Mouse (Mus musculus): ENCODE measurements around the gene Oit1. TPM values are rescaled to one million over a fixed set of nuclear protein-coding genes. Genes with fewer than 3 reads are reported as not detected.

Oit1 gene
- total and polyA plus RNA-seq, 3 experiments, result 1.8 TPM; not detected in 2

DNA sequence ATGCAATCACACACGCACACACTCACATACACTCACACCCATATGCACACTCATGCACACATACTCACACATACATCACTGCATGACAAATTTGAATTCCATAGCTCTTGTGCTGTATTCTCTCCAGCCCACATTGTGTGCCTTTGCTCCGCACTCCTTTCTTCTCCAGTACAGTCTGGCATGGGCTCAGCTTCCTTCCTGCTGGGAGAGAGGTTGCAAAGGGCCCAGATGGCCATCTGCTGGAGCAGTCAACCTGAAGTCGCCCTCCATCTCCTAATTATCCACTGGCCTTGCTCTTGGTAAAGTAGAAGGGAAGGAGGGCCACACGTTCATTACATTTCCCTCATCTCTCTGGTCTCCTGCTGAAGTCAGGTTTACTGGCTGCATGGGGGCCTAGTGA lies 33.0 kb downstream of the Oit1 start:
- no peak for DNase-seq
- no peak for TF ChIP-seq CTCF (IDR thresholded peaks at IDR 0.05)
- TF ChIP-seq POLR2A (IDR thresholded peaks at IDR 0.05; ENCODE audit: insufficient read depth, low read depth, low read length), result no peak
- no peak for TF ChIP-seq EP300 (IDR thresholded peaks at IDR 0.05; ENCODE audit: insufficient read depth, low read depth, low read length)
- no peaks in the 10 kb centered on the region for H3K27me3 ChIP-seq (ENCODE audit: control insufficient read depth, insufficient read depth, low read length)
- H3K36me3 ChIP-seq (ENCODE audit: control insufficient read depth, insufficient read depth, low read length), result no peaks in the 10 kb centered on the region
- H3K27ac ChIP-seq, result no peak overlapping the region
- no peaks in the 10 kb centered on the region for H3K79me2 ChIP-seq (replicated peaks; ENCODE audit: control insufficient read depth, insufficient read depth, low read length)
- intact Hi-C loops (cut with DNase I), result loop anchor here (5.0 kb wide), 1 partner anchor 378 kb away; no protein-coding TSS in a partner anchor
- H3K4me3 ChIP-seq, result no peak overlapping the region
- H3K4me1 ChIP-seq (ENCODE audit: control insufficient read depth, insufficient read depth, low read length), result peaks cover 4% of the 10 kb centered on the region; the same call in 1 of the 2 replicates
- no peak overlapping the region for H3K9ac ChIP-seq (ENCODE audit: low read depth, low read length)
- 70% methylated on average over 4 of the region's 4 CpGs for WGBS

DNA sequence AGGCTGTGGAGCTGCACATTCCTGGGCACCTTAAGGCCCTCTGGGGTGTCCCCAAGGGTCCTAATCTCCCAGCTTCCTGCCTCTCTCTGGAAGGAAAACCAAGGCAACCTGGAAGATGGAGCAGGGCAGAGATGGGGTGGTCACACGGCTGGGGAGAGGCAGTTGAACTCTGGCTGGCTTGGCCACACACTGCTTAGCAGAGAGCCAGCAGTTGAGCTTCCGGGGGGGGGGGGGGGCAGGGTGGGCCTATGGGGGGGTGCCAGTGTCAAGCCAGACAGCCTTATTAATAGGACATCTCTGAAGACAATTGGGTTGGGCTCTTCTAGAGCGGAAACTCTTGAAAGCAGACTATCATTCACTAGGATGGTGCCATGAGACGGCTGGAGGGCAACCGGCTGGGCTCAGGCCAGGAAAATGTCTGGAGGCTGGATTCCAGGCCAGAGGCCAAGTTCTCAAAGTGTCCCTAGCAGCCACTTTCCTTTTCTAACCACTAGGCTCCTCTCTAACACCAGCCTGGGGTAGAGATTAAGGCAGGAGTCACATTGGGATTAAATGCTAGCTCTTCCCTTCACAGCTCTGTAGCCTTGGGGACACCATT lies 35.9 kb downstream of the Oit1 start:
- H3K4me3 ChIP-seq, result no peak overlapping the region
- no peaks in the 10 kb centered on the region for H3K27me3 ChIP-seq (ENCODE audit: control insufficient read depth, insufficient read depth, low read length)
- peaks cover 4% of the 10 kb centered on the region; the same call in 1 of the 2 replicates for H3K4me1 ChIP-seq (ENCODE audit: control insufficient read depth, insufficient read depth, low read length)
- no peaks in the 10 kb centered on the region for H3K79me2 ChIP-seq (replicated peaks; ENCODE audit: control insufficient read depth, insufficient read depth, low read length)
- no peaks in the 10 kb centered on the region for H3K36me3 ChIP-seq (ENCODE audit: control insufficient read depth, insufficient read depth, low read length)
- DNase-seq, result peak; percentile 61 to 73
- TF ChIP-seq CTCF (IDR thresholded peaks at IDR 0.05) (peak; percentile 54), POLR2A (IDR thresholded peaks at IDR 0.05; ENCODE audit: insufficient read depth, low read depth, low read length) (no peak), EP300 (IDR thresholded peaks at IDR 0.05; ENCODE audit: insufficient read depth, low read depth, low read length) (no peak)
- intact Hi-C loops (cut with DNase I), result loop anchor here (5.0 kb wide), 1 partner anchor 125 kb away; no protein-coding TSS in a partner anchor
- WGBS, result 11% methylated on average over 5 of the region's 5 CpGs
- no peak overlapping the region for H3K27ac ChIP-seq
- no peak overlapping the region for H3K9ac ChIP-seq (ENCODE audit: low read depth, low read length)

DNA sequence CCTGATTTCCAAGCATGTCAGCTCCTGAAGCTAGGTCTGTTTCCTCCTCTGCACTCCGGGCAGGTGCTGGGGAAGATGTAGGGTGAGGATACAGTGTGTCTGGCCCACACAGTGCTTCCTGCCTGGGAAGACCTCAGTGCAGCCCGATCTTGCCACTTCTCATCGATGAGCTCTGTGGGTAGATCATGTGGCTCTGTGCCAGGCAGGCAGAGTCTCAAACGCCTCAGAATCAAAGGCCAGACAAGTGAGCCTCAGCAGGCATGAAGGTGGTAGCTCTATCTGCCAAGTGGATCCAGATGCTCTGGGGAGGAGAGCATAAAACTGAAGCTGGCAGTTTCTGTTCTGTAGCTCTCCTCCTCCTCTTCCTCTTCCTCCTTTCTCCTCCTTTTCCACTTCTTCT lies 38.3 kb downstream of the Oit1 start:
- no peak overlapping the region for H3K27ac ChIP-seq
- intact Hi-C loops (cut with DNase I), result loop anchor here (5.0 kb wide), 1 partner anchor 123 kb away; no protein-coding TSS in a partner anchor

GRCm38 (mm10) chr14:8335947-8336346 lies 42.6 kb downstream of the Oit1 start:
- intact Hi-C loops (cut with DNase I), result no loop called here
- Histone ChIP-seq H3K27me3 (ENCODE audit: control insufficient read depth, insufficient read depth, low read length) (no peaks in the 10 kb centered on the region), H3K4me3 (no peak overlapping the region), H3K9ac (ENCODE audit: low read depth, low read length) (no peak overlapping the region), H3K27ac (no peak overlapping the region), H3K4me1 (ENCODE audit: control insufficient read depth, insufficient read depth, low read length) (no peaks in the 10 kb centered on the region), H3K36me3 (ENCODE audit: control insufficient read depth, insufficient read depth, low read length) (no peaks in the 10 kb centered on the region), H3K79me2 (replicated peaks; ENCODE audit: control insufficient read depth, insufficient read depth, low read length) (no peaks in the 10 kb centered on the region)
- TF ChIP-seq EP300 (IDR thresholded peaks at IDR 0.05; ENCODE audit: insufficient read depth, low read depth, low read length) (no peak), CTCF (IDR thresholded peaks at IDR 0.05) (no peak), POLR2A (IDR thresholded peaks at IDR 0.05; ENCODE audit: insufficient read depth, low read depth, low read length) (no peak)
- DNase-seq, result no peak
- 69% methylated on average over 10 of the region's 10 CpGs for WGBS

More for the DNA sequence above, 38.3 kb downstream of the Oit1 start:
- TF ChIP-seq CTCF (IDR thresholded peaks at IDR 0.05), result no peak
- no peak for TF ChIP-seq EP300 (IDR thresholded peaks at IDR 0.05; ENCODE audit: insufficient read depth, low read depth, low read length)
- TF ChIP-seq POLR2A (IDR thresholded peaks at IDR 0.05; ENCODE audit: insufficient read depth, low read depth, low read length), result no peak
- H3K4me3 ChIP-seq, result no peak overlapping the region
- H3K79me2 ChIP-seq (replicated peaks; ENCODE audit: control insufficient read depth, insufficient read depth, low read length), result no peaks in the 10 kb centered on the region
- H3K9ac ChIP-seq (ENCODE audit: low read depth, low read length), result no peak overlapping the region
- no peak for DNase-seq
- no peaks in the 10 kb centered on the region for H3K27me3 ChIP-seq (ENCODE audit: control insufficient read depth, insufficient read depth, low read length)
- WGBS, result 52% methylated on average over 4 of the region's 4 CpGs
- H3K36me3 ChIP-seq (ENCODE audit: control insufficient read depth, insufficient read depth, low read length), result no peaks in the 10 kb centered on the region
- H3K4me1 ChIP-seq (ENCODE audit: control insufficient read depth, insufficient read depth, low read length), result peaks cover 4% of the 10 kb centered on the region; the same call in 1 of the 2 replicates

DNA sequence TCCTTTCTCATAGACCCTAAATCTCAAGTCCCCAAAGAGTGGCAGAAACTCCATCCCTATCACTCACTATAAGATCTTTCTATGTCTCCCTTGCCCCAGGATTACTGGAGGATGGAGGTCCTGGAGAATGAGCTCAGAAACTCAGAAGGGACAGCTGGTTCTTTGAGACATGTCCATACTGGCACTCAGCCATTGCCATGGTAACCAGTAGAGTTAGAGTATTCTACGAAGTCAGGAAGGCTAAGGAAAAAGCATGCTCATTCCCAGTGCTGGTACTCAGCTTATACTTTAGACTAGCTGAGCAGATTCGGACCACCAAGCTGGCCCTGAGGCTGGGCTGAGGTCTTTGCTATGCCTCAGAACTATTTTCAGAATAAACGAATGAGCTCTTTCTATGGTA lies 44.0 kb downstream of the Oit1 start:
- WGBS, result 74% methylated on average over 3 of the region's 3 CpGs
- TF ChIP-seq POLR2A (IDR thresholded peaks at IDR 0.05; ENCODE audit: insufficient read depth, low read depth, low read length), result no peak
- TF ChIP-seq EP300 (IDR thresholded peaks at IDR 0.05; ENCODE audit: insufficient read depth, low read depth, low read length), result no peak
- TF ChIP-seq CTCF (IDR thresholded peaks at IDR 0.05), result no peak
- intact Hi-C loops (cut with DNase I), result no loop called here

More for the DNA sequence above, 44.0 kb downstream of the Oit1 start:
- Histone ChIP-seq H3K4me1 (ENCODE audit: control insufficient read depth, insufficient read depth, low read length) (peaks cover 2% of the 10 kb centered on the region), H3K4me3 (no peak overlapping the region), H3K36me3 (ENCODE audit: control insufficient read depth, insufficient read depth, low read length) (no peaks in the 10 kb centered on the region), H3K27me3 (ENCODE audit: control insufficient read depth, insufficient read depth, low read length) (no peaks in the 10 kb centered on the region), H3K27ac (no peak overlapping the region), H3K9ac (ENCODE audit: low read depth, low read length) (no peak overlapping the region), H3K79me2 (replicated peaks; ENCODE audit: control insufficient read depth, insufficient read depth, low read length) (no peaks in the 10 kb centered on the region)
- DNase-seq, result no peak
